Mouse (Mus musculus): ENCODE measurements around the gene Csf2. TPM values are rescaled to one million over a fixed set of nuclear protein-coding genes. Genes with fewer than 3 reads are reported as not detected.

Gene Csf2
- polyA plus RNA-seq, 1 experiment from 2014 or later: not detected

GRCm38 (mm10) chr11:54247251-54247950 lies 2.1 kb downstream of the Csf2 start:
- H3K9ac ChIP-seq (ENCODE audit: low read length): no peak overlapping the region
- 69% methylated on average over 10 of the region's 10 CpGs for WGBS
- H3K4me1 ChIP-seq (ENCODE audit: control insufficient read depth, insufficient read depth, low read length): no peaks in the 10 kb centered on the region
- H3K9me3 ChIP-seq (replicated peaks; ENCODE audit: control insufficient read depth, low read length): no peaks in the 10 kb centered on the region
- H3K27me3 ChIP-seq (ENCODE audit: control insufficient read depth, insufficient read depth, low read length): no peaks in the 10 kb centered on the region
- H3K27ac ChIP-seq (ENCODE audit: low read length): no peak overlapping the region
- no peak for ATAC-seq (ENCODE audit: insufficient read depth, low FRiP score)
- no peak overlapping the region for H3K4me2 ChIP-seq (ENCODE audit: low read depth, low read length)
- H3K4me3 ChIP-seq (replicated peaks; ENCODE audit: low read length): no peak overlapping the region
- no peaks in the 10 kb centered on the region for H3K36me3 ChIP-seq (ENCODE audit: control insufficient read depth, insufficient read depth, low read length)

- H3K36me3 ChIP-seq (ENCODE audit: control insufficient read depth, insufficient read depth, low read length): no peaks in the 10 kb centered on the region
- no peaks in the 10 kb centered on the region for H3K4me1 ChIP-seq (ENCODE audit: control insufficient read depth, insufficient read depth, low read length)
- no peaks in the 10 kb centered on the region for H3K27me3 ChIP-seq (ENCODE audit: control insufficient read depth, insufficient read depth, low read length)
- H3K9ac ChIP-seq (ENCODE audit: low read length): no peak overlapping the region
- no peak overlapping the region for H3K27ac ChIP-seq (ENCODE audit: low read length)
- no peaks in the 10 kb centered on the region for H3K9me3 ChIP-seq (replicated peaks; ENCODE audit: control insufficient read depth, low read length)
- WGBS: 67% methylated on average over 6 of the region's 6 CpGs
- no peak overlapping the region for H3K4me3 ChIP-seq (replicated peaks; ENCODE audit: low read length)
- ATAC-seq (ENCODE audit: insufficient read depth, low FRiP score): no peak
- no peak overlapping the region for H3K4me2 ChIP-seq (ENCODE audit: low read depth, low read length)
Observed at GRCm38 (mm10) chr11:54244465-54244864, 5.0 kb downstream of the Csf2 start.

GRCm38 (mm10) chr11:54242494-54242893 lies 7.0 kb downstream of the Csf2 start:
- Histone ChIP-seq H3K4me1 (ENCODE audit: control insufficient read depth, insufficient read depth, low read length) (no peaks in the 10 kb centered on the region), H3K4me3 (replicated peaks; ENCODE audit: low read length) (no peak overlapping the region), H3K27ac (ENCODE audit: low read length) (no peak overlapping the region), H3K9me3 (replicated peaks; ENCODE audit: control insufficient read depth, low read length) (no peaks in the 10 kb centered on the region), H3K27me3 (ENCODE audit: control insufficient read depth, insufficient read depth, low read length) (no peaks in the 10 kb centered on the region), H3K9ac (ENCODE audit: low read length) (no peak overlapping the region), H3K36me3 (ENCODE audit: control insufficient read depth, insufficient read depth, low read length) (no peaks in the 10 kb centered on the region), H3K4me2 (ENCODE audit: low read depth, low read length) (no peak overlapping the region)
- no peak for ATAC-seq (ENCODE audit: insufficient read depth, low FRiP score)
- WGBS: 84% methylated on average over 3 of the region's 3 CpGs

GRCm38 (mm10) chr11:54236939-54237338 lies 12.5 kb downstream of the Csf2 start:
- WGBS: 39% methylated on average over 2 of the region's 2 CpGs
- H3K27ac ChIP-seq (ENCODE audit: low read length): no peak overlapping the region

GRCm38 (mm10) chr11:54227478-54227877 lies 22.0 kb downstream of the Csf2 start:
- ATAC-seq (ENCODE audit: insufficient read depth, low FRiP score): no peak
- no peaks in the 10 kb centered on the region for H3K4me1 ChIP-seq (ENCODE audit: control insufficient read depth, insufficient read depth, low read length)
- no peak overlapping the region for H3K4me3 ChIP-seq (replicated peaks; ENCODE audit: low read length)
- no peak overlapping the region for H3K27ac ChIP-seq (ENCODE audit: low read length)
- no peak overlapping the region for H3K9ac ChIP-seq (ENCODE audit: low read length)
- no peaks in the 10 kb centered on the region for H3K9me3 ChIP-seq (replicated peaks; ENCODE audit: control insufficient read depth, low read length)
- H3K36me3 ChIP-seq (ENCODE audit: control insufficient read depth, insufficient read depth, low read length): no peaks in the 10 kb centered on the region
- no peaks in the 10 kb centered on the region for H3K27me3 ChIP-seq (ENCODE audit: control insufficient read depth, insufficient read depth, low read length)
- WGBS: 87% methylated on average over 2 of the region's 2 CpGs
- H3K4me2 ChIP-seq (ENCODE audit: low read depth, low read length): no peak overlapping the region

More at GRCm38 (mm10) chr11:54236939-54237338, 12.5 kb downstream of the Csf2 start:
- H3K36me3 ChIP-seq (ENCODE audit: control insufficient read depth, insufficient read depth, low read length): no peaks in the 10 kb centered on the region
- no peaks in the 10 kb centered on the region for H3K9me3 ChIP-seq (replicated peaks; ENCODE audit: control insufficient read depth, low read length)
- no peak overlapping the region for H3K9ac ChIP-seq (ENCODE audit: low read length)
- ATAC-seq (ENCODE audit: insufficient read depth, low FRiP score): no peak
- no peaks in the 10 kb centered on the region for H3K4me1 ChIP-seq (ENCODE audit: control insufficient read depth, insufficient read depth, low read length)
- no peak overlapping the region for H3K4me2 ChIP-seq (ENCODE audit: low read depth, low read length)
- no peak overlapping the region for H3K4me3 ChIP-seq (replicated peaks; ENCODE audit: low read length)
- H3K27me3 ChIP-seq (ENCODE audit: control insufficient read depth, insufficient read depth, low read length): no peaks in the 10 kb centered on the region

GRCm38 (mm10) chr11:54224475-54224986 lies 24.9 kb downstream of the Csf2 start:
- no peaks in the 10 kb centered on the region for H3K4me1 ChIP-seq (ENCODE audit: control insufficient read depth, insufficient read depth, low read length)
- no peak overlapping the region for H3K9ac ChIP-seq (ENCODE audit: low read length)
- no peaks in the 10 kb centered on the region for H3K36me3 ChIP-seq (ENCODE audit: control insufficient read depth, insufficient read depth, low read length)
- H3K4me3 ChIP-seq (replicated peaks; ENCODE audit: low read length): no peak overlapping the region
- H3K4me2 ChIP-seq (ENCODE audit: low read depth, low read length): no peak overlapping the region
- ATAC-seq (ENCODE audit: insufficient read depth, low FRiP score): no peak
- no peaks in the 10 kb centered on the region for H3K27me3 ChIP-seq (ENCODE audit: control insufficient read depth, insufficient read depth, low read length)
- no peaks in the 10 kb centered on the region for H3K9me3 ChIP-seq (replicated peaks; ENCODE audit: control insufficient read depth, low read length)
- no peak overlapping the region for H3K27ac ChIP-seq (ENCODE audit: low read length)
- 76% methylated on average over 5 of the region's 5 CpGs for WGBS

GRCm38 (mm10) chr11:54223637-54224474 lies 25.6 kb downstream of the Csf2 start:
- ATAC-seq (ENCODE audit: insufficient read depth, low FRiP score): no peak
- H3K4me1 ChIP-seq (ENCODE audit: control insufficient read depth, insufficient read depth, low read length): no peaks in the 10 kb centered on the region
- WGBS: 80% methylated on average over 9 of the region's 9 CpGs

GRCm38 (mm10) chr11:54219903-54220740 lies 29.3 kb downstream of the Csf2 start:
- Histone ChIP-seq H3K27me3 (ENCODE audit: control insufficient read depth, insufficient read depth, low read length) (no peaks in the 10 kb centered on the region), H3K27ac (ENCODE audit: low read length) (no peak overlapping the region), H3K9me3 (replicated peaks; ENCODE audit: control insufficient read depth, low read length) (no peaks in the 10 kb centered on the region), H3K4me2 (ENCODE audit: low read depth, low read length) (no peak overlapping the region), H3K4me3 (replicated peaks; ENCODE audit: low read length) (no peak overlapping the region), H3K4me1 (ENCODE audit: control insufficient read depth, insufficient read depth, low read length) (no peaks in the 10 kb centered on the region), H3K36me3 (ENCODE audit: control insufficient read depth, insufficient read depth, low read length) (no peaks in the 10 kb centered on the region), H3K9ac (ENCODE audit: low read length) (no peak overlapping the region)
- WGBS: 33% methylated on average over 6 of the region's 6 CpGs
- no peak for ATAC-seq (ENCODE audit: insufficient read depth, low FRiP score)

More at GRCm38 (mm10) chr11:54223637-54224474, 25.6 kb downstream of the Csf2 start:
- H3K36me3 ChIP-seq (ENCODE audit: control insufficient read depth, insufficient read depth, low read length): no peaks in the 10 kb centered on the region
- H3K27me3 ChIP-seq (ENCODE audit: control insufficient read depth, insufficient read depth, low read length): no peaks in the 10 kb centered on the region
- no peak overlapping the region for H3K27ac ChIP-seq (ENCODE audit: low read length)
- no peak overlapping the region for H3K4me2 ChIP-seq (ENCODE audit: low read depth, low read length)
- H3K4me3 ChIP-seq (replicated peaks; ENCODE audit: low read length): no peak overlapping the region
- no peak overlapping the region for H3K9ac ChIP-seq (ENCODE audit: low read length)
- H3K9me3 ChIP-seq (replicated peaks; ENCODE audit: control insufficient read depth, low read length): no peaks in the 10 kb centered on the region
